Mouse (Mus musculus) midbrain, embryonic 16.5 days (tissue): Measurements from ENCODE around the gene Upk2. TPM values are rescaled to one million over a fixed set of nuclear protein-coding genes. Genes with fewer than 3 reads are reported as not detected.
A peak's percentile ranks its signal among the peaks of the same experiment; 100 is the strongest.

Source experiments
- ATAC-seq: fragments of 200-750 bp; cut with Nextera tagmentation; 2 replicates; pipeline ENCODE4 v1.8.0; 2017; ENCODE audit warnings: moderate TSS enrichment
- H3K27ac ChIP-seq: fragments of 300-500 bp; sonication (generic); 2 replicates; pipeline ENCODE4 v1.5.1; 2014; ENCODE audit warnings: mild to moderate bottlenecking, low read length, mixed read lengths
- H3K27me3 ChIP-seq: fragments of 300-500 bp; sonication (generic); 2 replicates; pipeline ENCODE4 v1.6.1; 2014; ENCODE audit warnings: low read depth, low read length, mixed read lengths; ENCODE audit not compliant: control insufficient read depth, insufficient read depth
- H3K36me3 ChIP-seq: fragments of 300-500 bp; sonication (generic); 2 replicates; pipeline ENCODE4 v1.6.1; 2014; ENCODE audit warnings: mild to moderate bottlenecking, low read length, moderate library complexity, mixed read lengths; ENCODE audit not compliant: control insufficient read depth, insufficient read depth
- H3K4me1 ChIP-seq: fragments of 300-500 bp; sonication (generic); 2 replicates; pipeline ENCODE4 v1.6.1; 2014; ENCODE audit warnings: mild to moderate bottlenecking, low read length, mixed read lengths; ENCODE audit not compliant: control insufficient read depth, insufficient read depth
- H3K4me2 ChIP-seq: fragments of 300-500 bp; sonication (generic); 2 replicates; pipeline ENCODE4 v1.6.1; 2014; ENCODE audit warnings: mild to moderate bottlenecking, low read length, mixed read lengths
- H3K4me3 ChIP-seq: fragments of 300-500 bp; sonication (generic); 2 replicates; pipeline ENCODE4 v1.5.1; 2014; ENCODE audit warnings: low read depth, mild to moderate bottlenecking, low read length, moderate library complexity, mixed read lengths
- H3K9ac ChIP-seq: fragments of 300-500 bp; sonication (generic); 2 replicates; pipeline ENCODE4 v1.6.1; 2014; ENCODE audit warnings: low read depth, low read length, mixed read lengths
- H3K9me3 ChIP-seq: fragments of 300-500 bp; sonication (generic); replicated peaks from 2 replicates; pipeline ENCODE4 v1.6.1; 2014; ENCODE audit warnings: mild to moderate bottlenecking, low read length, mixed read lengths; ENCODE audit not compliant: control insufficient read depth, poor library complexity, severe bottlenecking
- WGBS: fragments of 180-500 bp; shearing (Covaris S2); extraction: QIAGEN DNeasy Blood & Tissue Kit; methylation state at CpG from one replicate; pipeline ENCODE4 v1.1.7; 2014; 5-methylcytosine and 5-hydroxymethylcytosine counted together
- polyA plus RNA-seq: library from polyadenylated mRNA; unstranded; fragments of >200 nt; fragmentation: Nextera tagmentation; extraction: Ambion mirVana; gene quantifications from 2 replicates; pipeline ENCODE4 v1.2.1, GENCODE M21; 2015

Gene Upk2
- polyA plus RNA-seq, 1 experiment from 2014 or later, result not detected

GRCm38 (mm10) chr9:44484311-44485104 lies 29.7 kb upstream of the Upk2 start:
- Histone ChIP-seq H3K27me3 (no peaks in the 10 kb centered on the region), H3K9ac (peak overlapping the region; percentile 95), H3K36me3 (no peaks in the 10 kb centered on the region), H3K27ac (no peak overlapping the region; the same call in 1 of the 2 replicates), H3K4me3 (peak overlapping the region; percentile 92), H3K4me1 (peaks cover 61% of the 10 kb centered on the region), H3K9me3 (no peaks in the 10 kb centered on the region), H3K4me2 (peak overlapping the region; percentile 93)
- 29% methylated on average over 7 of the region's 7 CpGs for WGBS
- no peak for ATAC-seq

GRCm38 (mm10) chr9:44483510-44484044 lies 28.8 kb upstream of the Upk2 start:
- Histone ChIP-seq H3K27ac (peak overlapping the region; percentile 97), H3K9ac (peak overlapping the region; percentile 95), H3K9me3 (no peaks in the 10 kb centered on the region), H3K4me3 (peak overlapping the region; percentile 92), H3K4me2 (peak overlapping the region; percentile 93), H3K27me3 (no peaks in the 10 kb centered on the region), H3K4me1 (peaks cover 52% of the 10 kb centered on the region), H3K36me3 (no peaks in the 10 kb centered on the region)
- ATAC-seq, result 0 out of 2 replicates have a peak, but pooled peaks have one; percentile 5
- WGBS, result 0% methylated on average over 12 of the region's 12 CpGs

GRCm38 (mm10) chr9:44483041-44483509 lies 28.3 kb upstream of the Upk2 start:
- peak overlapping the region; percentile 93 for H3K4me2 ChIP-seq
- peak overlapping the region; percentile 92 for H3K4me3 ChIP-seq
- peak overlapping the region; percentile 95 for H3K9ac ChIP-seq
- peak overlapping the region; percentile 97 for H3K27ac ChIP-seq
- no peaks in the 10 kb centered on the region for H3K36me3 ChIP-seq
- WGBS, result under 1% methylated on average over 26 of the region's 39 CpGs
- H3K27me3 ChIP-seq, result no peaks in the 10 kb centered on the region
- peaks cover 47% of the 10 kb centered on the region for H3K4me1 ChIP-seq
- ATAC-seq, result no peak
- H3K9me3 ChIP-seq, result no peaks in the 10 kb centered on the region

GRCm38 (mm10) chr9:44482552-44482951 lies 27.8 kb upstream of the Upk2 start, which contains the start of gene Bcl9l:
Gene Bcl9l (plus strand): TSS chr9:44482825.
- ATAC-seq, result peak; percentile 46
- peaks cover 46% of the 10 kb centered on the region for H3K4me1 ChIP-seq
- H3K4me2 ChIP-seq, result peak within 1 kb of the TSS; percentile 93
- no peaks in the 10 kb centered on the region for H3K9me3 ChIP-seq
- H3K9ac ChIP-seq, result peak within 1 kb of the TSS; percentile 95
- peak within 1 kb of the TSS; percentile 92 for H3K4me3 ChIP-seq
- WGBS, result 0% methylated on average over 14 of the region's 31 CpGs
- H3K27ac ChIP-seq, result peak within 1 kb of the TSS; percentile 97
- H3K27me3 ChIP-seq, result no peaks in the 10 kb centered on the region
- H3K36me3 ChIP-seq, result no peaks in the 10 kb centered on the region

- Histone ChIP-seq H3K4me1 (peaks cover 45% of the 10 kb centered on the region), H3K4me2 (peak overlapping the region; percentile 93), H3K27ac (peak overlapping the region; percentile 97), H3K36me3 (no peaks in the 10 kb centered on the region), H3K4me3 (peak overlapping the region; percentile 92), H3K27me3 (no peaks in the 10 kb centered on the region), H3K9ac (peak overlapping the region; percentile 95), H3K9me3 (no peaks in the 10 kb centered on the region)
- ATAC-seq, result no peak
- 9% methylated on average over 3 of the region's 3 CpGs for WGBS
Observed at GRCm38 (mm10) chr9:44482112-44482511, 27.3 kb upstream of the Upk2 start.

- H3K27ac ChIP-seq, result peak overlapping the region; percentile 98
- H3K4me1 ChIP-seq, result peaks cover 23% of the 10 kb centered on the region
- H3K36me3 ChIP-seq, result no peaks in the 10 kb centered on the region
- peak overlapping the region; percentile 75 for H3K4me3 ChIP-seq
- under 1% methylated on average over 26 of the region's 26 CpGs for WGBS
- no peaks in the 10 kb centered on the region for H3K9me3 ChIP-seq
- peak overlapping the region; percentile 85 for H3K9ac ChIP-seq
- H3K27me3 ChIP-seq, result no peaks in the 10 kb centered on the region
- peak; percentile 69 for ATAC-seq
- peak overlapping the region; percentile 64 for H3K4me2 ChIP-seq
Observed at GRCm38 (mm10) chr9:44479628-44480428, 25.1 kb upstream of the Upk2 start.

- peak overlapping the region; percentile 64 for H3K4me2 ChIP-seq
- H3K9me3 ChIP-seq, result no peaks in the 10 kb centered on the region
- H3K4me3 ChIP-seq, result peak overlapping the region; percentile 75
- peaks cover 15% of the 10 kb centered on the region for H3K4me1 ChIP-seq
- WGBS, result 0% methylated on average over 29 of the region's 29 CpGs
- peak overlapping the region; percentile 98 for H3K27ac ChIP-seq
- ATAC-seq, result peak; percentile 69
- H3K9ac ChIP-seq, result peak overlapping the region; percentile 85
- H3K36me3 ChIP-seq, result no peaks in the 10 kb centered on the region
- no peaks in the 10 kb centered on the region for H3K27me3 ChIP-seq
Observed at GRCm38 (mm10) chr9:44478959-44479605, 24.3 kb upstream of the Upk2 start.

GRCm38 (mm10) chr9:44478229-44478921 lies 23.6 kb upstream of the Upk2 start:
- H3K36me3 ChIP-seq, result no peaks in the 10 kb centered on the region
- ATAC-seq, result peak; percentile 47
- peaks cover 13% of the 10 kb centered on the region for H3K4me1 ChIP-seq
- H3K27me3 ChIP-seq, result no peaks in the 10 kb centered on the region
- H3K4me2 ChIP-seq, result peak overlapping the region; percentile 64
- H3K4me3 ChIP-seq, result peak overlapping the region; percentile 75
- WGBS, result under 1% methylated on average over 24 of the region's 27 CpGs
- H3K9ac ChIP-seq, result peak overlapping the region; percentile 85
- no peaks in the 10 kb centered on the region for H3K9me3 ChIP-seq
- H3K27ac ChIP-seq, result peak overlapping the region; percentile 98
